Comparison of ENCODE assay signal across 27 mouse cellular contexts in genomic region chr11:76838573-76838972, GRCm38 (mm10). TPM values are rescaled to one million over a fixed set of nuclear protein-coding genes. Genes with fewer than 3 reads are reported as not detected.
DNase-seq lines count a peak whose midpoint lies in the region; ATAC-seq and TF ChIP-seq lines count a peak whose summit lies in the region.
"Had no signal": no experiment of that assay in that cellular context is flagged by ENCODE, and none has a peak within 500 bp of the region (broad histone marks: within the 10 kb centered on the region; RNA-seq: fewer than 3 reads in every experiment).

No protein-coding gene starts in this region.

- DNase-seq in heart, adult 11 months: peak; percentile 30
- DNase-seq in heart, adult 2 months: no peak
- DNase-seq in c-Kit-positive CD71-positive TER-119-positive erythroid progenitor cells, embryonic 14.5 days (ENCODE audit: low spot score): peak; percentile 91
- no peak for DNase-seq in liver, postnatal 0 days
- DNase-seq in gastrocnemius, adult 8-10 months (ENCODE audit: low spot score in 2 of 2): no peak
- no peak for DNase-seq in cerebellum, postnatal 36 days
- DNase-seq: adrenal gland, postnatal 14 days; cerebellum, adult 9-10 months; gastrocnemius, postnatal 14 days; heart, adult 18-20 months; heart, postnatal 4 days; kidney, adult 2 months; kidney, postnatal 36 days; lung, adult 2 months; lung, postnatal 10 days; right cerebral cortex, postnatal 4 days had no signal

- H3K27ac ChIP-seq in heart, adult 2 months: no peak overlapping the region
- H3K27ac ChIP-seq in liver, embryonic 12.5 days: no peak overlapping the region
- no peak overlapping the region for H3K27ac ChIP-seq in liver, postnatal 0 days (ENCODE audit: low read depth)
- no peak overlapping the region for H3K27ac ChIP-seq in neural tube, embryonic 15.5 days (replicated peaks)
- H3K27ac ChIP-seq: embryonic facial prominence, embryonic 13.5 days; hindbrain, embryonic 13.5 days; limb, embryonic 13.5 days; neural tube, embryonic 12.5 days had no signal

- intact Hi-C loops in heart, adult 2 months (cut with DNase I): no loop called here

- peak overlapping the region; percentile 37; the same call in 1 of the 2 replicates for H3K4me2 ChIP-seq in liver, embryonic 12.5 days
- H3K4me2 ChIP-seq in liver, postnatal 0 days (ENCODE audit: low read depth, low read length): no peak overlapping the region
- no peak overlapping the region for H3K4me2 ChIP-seq in neural tube, embryonic 15.5 days
- H3K4me2 ChIP-seq: embryonic facial prominence, embryonic 13.5 days; heart, embryonic 12.5 days; hindbrain, embryonic 13.5 days; limb, embryonic 13.5 days; midbrain, embryonic 11.5 days; neural tube, embryonic 12.5 days had no signal

- no peaks in the 10 kb centered on the region for H3K9me3 ChIP-seq in liver, embryonic 12.5 days (replicated peaks)
- no peaks in the 10 kb centered on the region for H3K9me3 ChIP-seq in liver, postnatal 0 days (ENCODE audit: low read length)
- no peaks in the 10 kb centered on the region for H3K9me3 ChIP-seq in neural tube, embryonic 15.5 days (replicated peaks)
- H3K9me3 ChIP-seq: embryonic facial prominence, embryonic 13.5 days; heart, embryonic 12.5 days; hindbrain, embryonic 13.5 days; limb, embryonic 13.5 days; neural tube, embryonic 12.5 days had no signal

- no peak for TF ChIP-seq POLR2A in heart, adult 2 months (IDR thresholded peaks at IDR 0.05; ENCODE audit: insufficient read depth, low read depth, low read length)

- no peaks in the 10 kb centered on the region for H3K4me1 ChIP-seq in heart, adult 2 months (ENCODE audit: control insufficient read depth, insufficient read depth, low read length)
- H3K4me1 ChIP-seq in liver, embryonic 12.5 days: peaks cover 73% of the 10 kb centered on the region
- no peaks in the 10 kb centered on the region; the same call in none of the 2 replicates for H3K4me1 ChIP-seq in liver, postnatal 0 days (ENCODE audit: insufficient read depth)
- peaks cover 12% of the 10 kb centered on the region for H3K4me1 ChIP-seq in neural tube, embryonic 15.5 days

- peaks cover 4% of the 10 kb centered on the region; the same call in 1 of the 2 replicates for H3K79me2 ChIP-seq in heart, adult 2 months (replicated peaks; ENCODE audit: control insufficient read depth, insufficient read depth, low read length)

- no peak overlapping the region for H3K9ac ChIP-seq in heart, adult 2 months (ENCODE audit: low read depth, low read length)
- H3K9ac ChIP-seq in liver, embryonic 12.5 days: no peak overlapping the region
- H3K9ac ChIP-seq in liver, postnatal 0 days (replicated peaks): no peak overlapping the region
- no peak overlapping the region for H3K9ac ChIP-seq in neural tube, embryonic 15.5 days (replicated peaks)
- H3K9ac ChIP-seq: embryonic facial prominence, embryonic 13.5 days; heart, embryonic 12.5 days; hindbrain, embryonic 13.5 days; limb, embryonic 13.5 days; neural tube, embryonic 12.5 days had no signal

- peak; percentile 80 for ATAC-seq in liver, embryonic 12.5 days
- ATAC-seq in liver, postnatal 0 days: peak; percentile 72
- ATAC-seq in neural tube, embryonic 15.5 days (ENCODE audit: low FRiP score): no peak
- ATAC-seq: forebrain, embryonic 16.5 days; midbrain, embryonic 16.5 days had no signal

- WGBS in heart, adult 2 months: 69% methylated on average over 4 of the region's 4 CpGs
- 16% methylated on average over 4 of the region's 4 CpGs for WGBS in liver, embryonic 12.5 days (ENCODE audit: insufficient replicate concordance)
- 59% methylated on average over 4 of the region's 4 CpGs for WGBS in liver, postnatal 0 days (ENCODE audit: insufficient replicate concordance)
- 90% methylated on average over 4 of the region's 4 CpGs for WGBS in neural tube, embryonic 15.5 days

- H3K36me3 ChIP-seq in heart, adult 2 months (ENCODE audit: control insufficient read depth, insufficient read depth, low read length): peaks cover 8% of the 10 kb centered on the region
- H3K36me3 ChIP-seq in liver, embryonic 12.5 days: peaks cover 25% of the 10 kb centered on the region
- peaks cover 14% of the 10 kb centered on the region for H3K36me3 ChIP-seq in liver, postnatal 0 days (replicated peaks; ENCODE audit: insufficient read depth, low read length)
- H3K36me3 ChIP-seq in neural tube, embryonic 15.5 days: peaks cover 4% of the 10 kb centered on the region; the same call in 1 of the 2 replicates

- H3K27me3 ChIP-seq in heart, adult 2 months (ENCODE audit: control insufficient read depth, insufficient read depth, low read length): no peaks in the 10 kb centered on the region
- H3K27me3 ChIP-seq in liver, embryonic 12.5 days (replicated peaks): no peaks in the 10 kb centered on the region
- H3K27me3 ChIP-seq in liver, postnatal 0 days (ENCODE audit: insufficient read depth, low read length): no peaks in the 10 kb centered on the region
- H3K27me3 ChIP-seq in neural tube, embryonic 15.5 days (replicated peaks): no peaks in the 10 kb centered on the region
- H3K27me3 ChIP-seq: embryonic facial prominence, embryonic 13.5 days; heart, embryonic 12.5 days; hindbrain, embryonic 13.5 days; limb, embryonic 13.5 days; neural tube, embryonic 12.5 days had no signal

- no peak for TF ChIP-seq CTCF in heart, adult 2 months (IDR thresholded peaks at IDR 0.05)
- no peak for TF ChIP-seq CTCF in liver, postnatal 0 days (IDR thresholded peaks at IDR 0.05; ENCODE audit: low read depth)

- no peak overlapping the region for H3K4me3 ChIP-seq in heart, adult 2 months
- H3K4me3 ChIP-seq in liver, embryonic 12.5 days: no peak overlapping the region
- no peak overlapping the region for H3K4me3 ChIP-seq in liver, postnatal 0 days (ENCODE audit: low read depth, low read length)
- no peak overlapping the region for H3K4me3 ChIP-seq in neural tube, embryonic 15.5 days (replicated peaks)
- H3K4me3 ChIP-seq: embryonic facial prominence, embryonic 13.5 days; heart, embryonic 12.5 days; hindbrain, embryonic 13.5 days; limb, embryonic 13.5 days; myocyte; neural tube, embryonic 12.5 days had no signal

- TF ChIP-seq EP300 in heart, adult 2 months (IDR thresholded peaks at IDR 0.05; ENCODE audit: insufficient read depth, low read depth, low read length): no peak
- TF ChIP-seq EP300 in liver, postnatal 0 days (IDR thresholded peaks at IDR 0.05; ENCODE audit: low read depth): peak; percentile 96

RNA-seq across cellular contexts. Expression of gene Cpd, which starts 8.2 kb away (rescaled TPM):
- total RNA-seq in heart, adult 2 months (2021): 10 to 100 TPM; 34.8 to 39.7 TPM
- polyA plus RNA-seq in heart, adult 2 months (2012; rRNA removed): 16.8 and 34.5 TPM in 2 replicates
- 10.5 and 11.3 TPM in 2 replicates for polyA plus RNA-seq in liver, embryonic 12.5 days (2016; fragmentation: Nextera tagmentation; extraction: Ambion mirVana)
- polyA plus RNA-seq in liver, postnatal 0 days (2015; fragmentation: Nextera tagmentation; extraction: Ambion mirVana): 3.3 and 3.7 TPM in 2 replicates
- polyA plus RNA-seq in neural tube, embryonic 15.5 days (2015; fragmentation: Nextera tagmentation; extraction: Ambion mirVana): 5.5 and 6.0 TPM in 2 replicates
- 10 to 100 TPM; 26.9 to 31.3 (median 28.8) TPM for total RNA-seq in gastrocnemius, adult 8-10 months (2022)

Comparison
In these comparisons a context has a peak if more than half of its experiments do, and no peak if none do; other contexts are left out.
1. DNase-seq: peak in heart, adult 11 months (single experiment) and c-Kit-positive CD71-positive TER-119-positive erythroid progenitor cells, embryonic 14.5 days (single experiment); none in heart, adult 2 months (0 of 2), liver, postnatal 0 days (single experiment), gastrocnemius, adult 8-10 months (0 of 2) and cerebellum, postnatal 36 days (0 of 2).